Mouse (Mus musculus) olfactory bulb, adult 2 months (tissue): Measurements from ENCODE around the gene Hspa12a. TPM values are rescaled to one million over a fixed set of nuclear protein-coding genes. Genes with fewer than 3 reads are reported as not detected.

Experiments
- H3K27ac ChIP-seq: fragments of 200-500 bp; 2 replicates; pipeline ENCODE4 v1.5.1; 2012; ENCODE audit warnings: low read depth, low read length; ENCODE audit not compliant: insufficient read depth
- H3K4me1 ChIP-seq: fragments of 200-500 bp; 2 replicates; pipeline ENCODE4 v1.6.1; 2012; ENCODE audit warnings: low read length; ENCODE audit not compliant: control insufficient read depth, insufficient read depth
- H3K4me3 ChIP-seq: fragments of 200-500 bp; 2 replicates; pipeline ENCODE4 v1.5.1; 2012; ENCODE audit warnings: mild to moderate bottlenecking, low read depth, low read length, moderate library complexity; ENCODE audit not compliant: insufficient read depth
- CTCF ChIP-seq: fragments of 200-500 bp; IDR thresholded peaks from 2 replicates; pipeline ENCODE4 v1.5.1; 2012; ENCODE audit warnings: low read depth, mild to moderate bottlenecking, low read length, moderate library complexity; ENCODE audit not compliant: insufficient read depth
- POLR2A ChIP-seq: fragments of 200-500 bp; IDR thresholded peaks from 2 replicates; pipeline ENCODE4 v1.6.1; 2012; ENCODE audit warnings: mild to moderate bottlenecking, low read depth, low read length, moderate library complexity; ENCODE audit not compliant: insufficient read depth
- WGBS: fragments of 180-500 bp; shearing (Covaris S2); methylation state at CpG from one replicate; pipeline ENCODE4 v1.1.7; 2018; 5-methylcytosine and 5-hydroxymethylcytosine counted together
- polyA plus RNA-seq: library from polyadenylated mRNA; stranded (reverse); fragments of >200 nt; gene quantifications from 2 replicates; pipeline ENCODE4 v1.2.4, GENCODE M21; 2012; ENCODE audit warnings: low replicate concordance; ENCODE audit not compliant: missing spikeins, insufficient read depth, insufficient read length

The Hspa12a gene
- polyA plus RNA-seq, 1 experiment = not detected

GRCm38 (mm10) chr19:58968731-58969506, 25.5 kb upstream of the Hspa12a start:
- 47% methylated on average over 15 of the region's 15 CpGs for WGBS
- H3K27ac ChIP-seq = no peak overlapping the region
- TF ChIP-seq CTCF = no peak
- no peak for TF ChIP-seq POLR2A
- H3K4me1 ChIP-seq = no peaks in the 10 kb centered on the region
- H3K4me3 ChIP-seq = no peak overlapping the region

- Histone ChIP-seq H3K4me3 (no peak overlapping the region), H3K27ac (no peak overlapping the region), H3K4me1 (no peaks in the 10 kb centered on the region)
- TF ChIP-seq CTCF = no peak
- TF ChIP-seq POLR2A = no peak
- 68% methylated on average over 8 of the region's 8 CpGs for WGBS
Measured at GRCm38 (mm10) chr19:58963011-58963410, 19.6 kb upstream of the Hspa12a start.

- WGBS = 85% methylated on average over 8 of the region's 8 CpGs
- TF ChIP-seq POLR2A = no peak
- TF ChIP-seq CTCF = no peak
- H3K27ac ChIP-seq = no peak overlapping the region
- no peak overlapping the region for H3K4me3 ChIP-seq
- no peaks in the 10 kb centered on the region for H3K4me1 ChIP-seq
Measured at GRCm38 (mm10) chr19:58954779-58955178, 11.3 kb upstream of the Hspa12a start.

- no peak overlapping the region for H3K27ac ChIP-seq
- TF ChIP-seq CTCF = no peak
- no peak overlapping the region for H3K4me3 ChIP-seq
- H3K4me1 ChIP-seq = no peaks in the 10 kb centered on the region
- 73% methylated on average over 12 of the region's 13 CpGs for WGBS
Measured at GRCm38 (mm10) chr19:58952236-58952635, 8.8 kb upstream of the Hspa12a start.

- Histone ChIP-seq H3K4me1 (no peaks in the 10 kb centered on the region), H3K27ac (no peak overlapping the region), H3K4me3 (no peak overlapping the region)
- TF ChIP-seq CTCF (no peak), POLR2A (no peak)
- 84% methylated on average over 3 of the region's 3 CpGs for WGBS
Measured at GRCm38 (mm10) chr19:58951521-58951920, 8.1 kb upstream of the Hspa12a start.

GRCm38 (mm10) chr19:58945959-58946358, 2.5 kb upstream of the Hspa12a start:
- WGBS = 93% methylated on average over 7 of the region's 7 CpGs

GRCm38 (mm10) chr19:58933062-58933461, 10.4 kb downstream of the Hspa12a start:
- Histone ChIP-seq H3K4me1 (0 out of 2 replicates have a peak, but pooled peaks cover 4% of the 10 kb centered on the region), H3K4me3 (no peak overlapping the region), H3K27ac (no peak overlapping the region)
- 61% methylated on average over 4 of the region's 4 CpGs for WGBS
- TF ChIP-seq CTCF (no peak), POLR2A (no peak)

More at GRCm38 (mm10) chr19:58945959-58946358, 2.5 kb upstream of the Hspa12a start:
- H3K4me1 ChIP-seq = peaks cover 7% of the 10 kb centered on the region
- TF ChIP-seq CTCF = no peak
- no peak for TF ChIP-seq POLR2A
- H3K4me3 ChIP-seq = no peak overlapping the region
- no peak overlapping the region for H3K27ac ChIP-seq

- H3K4me3 ChIP-seq = no peak overlapping the region
- H3K4me1 ChIP-seq = 0 out of 2 replicates have a peak, but pooled peaks cover 4% of the 10 kb centered on the region
- H3K27ac ChIP-seq = no peak overlapping the region
- 68% methylated on average over 16 of the region's 16 CpGs for WGBS
- TF ChIP-seq CTCF (no peak), POLR2A (no peak)
Measured at GRCm38 (mm10) chr19:58931081-58931800, 12.2 kb downstream of the Hspa12a start.

GRCm38 (mm10) chr19:58919148-58919547, 24.3 kb downstream of the Hspa12a start:
- WGBS = 45% methylated on average over 7 of the region's 7 CpGs

More at GRCm38 (mm10) chr19:58919148-58919547, 24.3 kb downstream of the Hspa12a start:
- H3K27ac ChIP-seq = no peak overlapping the region
- no peak overlapping the region for H3K4me3 ChIP-seq
- no peaks in the 10 kb centered on the region for H3K4me1 ChIP-seq
- TF ChIP-seq POLR2A (no peak), CTCF (no peak)
